Mouse (Mus musculus) liver, embryonic 15.5 days (tissue): Measurements from ENCODE around the gene Npas3. TPM values are rescaled to one million over a fixed set of nuclear protein-coding genes. Genes with fewer than 3 reads are reported as not detected.
A peak's percentile ranks its signal among the peaks of the same experiment; 100 is the strongest.

Source experiments
- ATAC-seq: fragments of 200-750 bp; cut with Nextera tagmentation; 2 replicates; pipeline ENCODE4 v1.8.0; 2017; ENCODE audit warnings: moderate number of reproducible peaks, mild to moderate bottlenecking, moderate library complexity; ENCODE audit not compliant: insufficient read depth
- H3K27ac ChIP-seq: fragments of 300-500 bp; sonication (generic); replicated peaks from 2 replicates; pipeline ENCODE4 v1.5.1; 2015; ENCODE audit warnings: mild to moderate bottlenecking, inconsistent platforms
- H3K27me3 ChIP-seq: fragments of 300-500 bp; sonication (generic); 2 replicates; pipeline ENCODE4 v1.6.1; 2015; ENCODE audit warnings: mild to moderate bottlenecking, inconsistent platforms
- H3K36me3 ChIP-seq: fragments of 300-500 bp; sonication (generic); replicated peaks from 2 replicates; pipeline ENCODE4 v1.6.1; 2015; ENCODE audit warnings: moderate library complexity, mild to moderate bottlenecking, inconsistent platforms
- H3K4me1 ChIP-seq: fragments of 300-500 bp; sonication (generic); replicated peaks from 2 replicates; pipeline ENCODE4 v1.6.1; 2015; ENCODE audit warnings: inconsistent platforms
- H3K4me2 ChIP-seq: fragments of 300-500 bp; sonication (generic); 2 replicates; pipeline ENCODE4 v1.6.1; 2015; ENCODE audit warnings: moderate library complexity, mild to moderate bottlenecking, inconsistent platforms
- H3K4me3 ChIP-seq: fragments of 300-500 bp; sonication (generic); replicated peaks from 2 replicates; pipeline ENCODE4 v1.5.1; 2015; ENCODE audit warnings: mild to moderate bottlenecking, inconsistent platforms
- H3K9ac ChIP-seq: fragments of 300-500 bp; sonication (generic); 2 replicates; pipeline ENCODE4 v1.6.1; 2015; ENCODE audit warnings: moderate library complexity, mild to moderate bottlenecking, inconsistent platforms
- H3K9me3 ChIP-seq: fragments of 300-500 bp; sonication (generic); replicated peaks from 2 replicates; pipeline ENCODE4 v1.6.1; 2016; ENCODE audit warnings: inconsistent platforms
- WGBS: fragments of 180-500 bp; shearing (Covaris S2); methylation state at CpG from one replicate; pipeline ENCODE4 v1.1.7; 2015; ENCODE audit warnings: mixed read lengths; ENCODE audit not compliant: insufficient replicate concordance; 5-methylcytosine and 5-hydroxymethylcytosine counted together
- polyA plus RNA-seq: library from polyadenylated mRNA; unstranded; fragments of >200 nt; fragmentation: Nextera tagmentation; extraction: Ambion mirVana; gene quantifications from 2 replicates; pipeline ENCODE4 v1.2.1, GENCODE M21; 2015

Npas3 gene
- polyA plus RNA-seq, 1 experiment from 2014 or later: 0.33 TPM

DNA sequence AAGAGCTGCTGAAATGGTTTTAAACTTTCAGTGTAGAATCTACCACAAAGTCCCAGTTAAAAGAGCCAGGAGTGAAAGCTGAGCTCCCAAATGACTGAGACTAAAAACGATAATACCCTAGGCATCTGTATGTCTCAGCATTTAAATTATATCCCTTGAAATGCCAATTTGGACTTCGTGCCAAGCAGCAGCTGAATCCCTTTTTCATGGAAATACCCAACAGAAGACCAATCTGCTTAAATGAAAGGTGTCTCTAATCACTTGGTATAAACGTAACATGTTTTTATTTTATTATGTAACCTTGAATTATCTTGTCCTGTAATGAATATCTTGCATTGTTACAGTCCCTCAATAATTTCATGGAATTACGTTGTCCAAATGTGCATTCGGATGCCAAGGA lies 799.6 kb downstream of the Npas3 start:
- H3K36me3 ChIP-seq: no peaks in the 10 kb centered on the region
- no peak overlapping the region for H3K4me2 ChIP-seq
- no peaks in the 10 kb centered on the region for H3K27me3 ChIP-seq
- WGBS: 65% methylated on average over 5 of the region's 5 CpGs
- ATAC-seq: no peak
- H3K27ac ChIP-seq: no peak overlapping the region
- no peak overlapping the region for H3K4me3 ChIP-seq
- H3K4me1 ChIP-seq: no peaks in the 10 kb centered on the region
- no peak overlapping the region for H3K9ac ChIP-seq
- H3K9me3 ChIP-seq: no peaks in the 10 kb centered on the region

DNA sequence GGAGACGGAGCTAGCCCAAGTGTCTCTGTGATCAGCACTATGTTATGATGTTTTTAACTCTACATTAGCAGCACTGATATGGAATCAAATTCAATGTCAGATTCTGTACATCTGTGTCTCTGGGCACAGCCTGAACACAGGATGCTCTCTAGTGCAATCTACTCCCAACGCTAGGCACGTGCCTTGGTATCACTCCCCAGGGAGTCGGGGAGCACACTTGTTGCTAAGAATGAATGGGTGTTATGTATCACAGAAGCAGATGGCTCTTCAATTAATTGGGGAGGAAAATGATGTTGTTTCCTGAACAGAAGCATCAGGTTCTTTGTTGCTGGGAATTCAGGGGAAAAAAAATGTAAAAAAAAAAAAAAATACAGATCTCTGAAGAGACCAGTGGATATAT lies 801.4 kb downstream of the Npas3 start:
- Histone ChIP-seq H3K4me2 (no peak overlapping the region), H3K4me1 (no peaks in the 10 kb centered on the region), H3K4me3 (no peak overlapping the region), H3K9ac (no peak overlapping the region), H3K36me3 (no peaks in the 10 kb centered on the region), H3K27ac (no peak overlapping the region), H3K27me3 (no peaks in the 10 kb centered on the region), H3K9me3 (no peaks in the 10 kb centered on the region)
- ATAC-seq: no peak
- 72% methylated on average over 4 of the region's 4 CpGs for WGBS

DNA sequence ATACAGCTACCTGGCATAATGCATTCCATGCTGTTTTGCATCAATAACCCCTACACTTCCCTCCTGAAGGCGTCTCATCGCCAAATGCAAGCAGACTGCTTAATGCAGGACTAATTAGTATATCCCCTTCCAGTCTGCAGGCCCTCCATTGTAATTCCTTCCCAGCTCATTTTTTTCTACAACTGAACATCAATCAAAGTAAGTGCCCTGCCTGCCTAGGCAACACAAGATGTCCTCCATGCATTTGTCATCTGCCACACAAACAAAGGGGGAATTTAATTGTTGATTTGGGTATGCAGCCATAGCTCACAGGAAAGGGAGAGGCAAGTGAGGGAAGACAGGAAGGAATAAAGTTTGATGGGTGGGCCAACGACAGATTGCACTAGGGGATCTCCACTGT lies 804.5 kb downstream of the Npas3 start:
- H3K9me3 ChIP-seq: no peaks in the 10 kb centered on the region
- no peak overlapping the region for H3K4me2 ChIP-seq
- H3K36me3 ChIP-seq: no peaks in the 10 kb centered on the region
- H3K4me3 ChIP-seq: no peak overlapping the region
- no peak for ATAC-seq
- 45% methylated on average over 3 of the region's 3 CpGs for WGBS
- H3K9ac ChIP-seq: no peak overlapping the region
- no peak overlapping the region for H3K27ac ChIP-seq
- no peaks in the 10 kb centered on the region for H3K27me3 ChIP-seq
- no peaks in the 10 kb centered on the region for H3K4me1 ChIP-seq

DNA sequence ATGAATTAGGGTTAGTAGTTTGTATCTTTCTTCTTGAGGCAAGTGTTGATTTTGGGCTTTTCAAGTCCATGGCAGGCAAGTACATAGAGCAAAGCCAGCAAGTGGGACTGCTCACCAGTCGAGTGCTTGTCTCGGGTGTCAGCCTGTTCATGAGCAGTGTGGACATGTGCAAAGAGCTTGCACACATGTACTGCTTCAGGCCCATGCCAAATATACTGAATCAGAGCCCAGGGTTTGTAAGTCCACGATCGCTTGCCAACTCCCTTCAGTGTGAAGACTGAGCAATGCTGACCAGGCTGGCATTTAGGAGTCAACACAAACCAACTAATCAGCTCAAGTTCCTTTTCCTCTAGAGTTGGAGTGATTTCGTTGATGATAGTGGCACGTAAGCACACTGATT lies 805.1 kb downstream of the Npas3 start:
- no peak overlapping the region for H3K4me2 ChIP-seq
- H3K9me3 ChIP-seq: no peaks in the 10 kb centered on the region
- 74% methylated on average over 6 of the region's 6 CpGs for WGBS
- no peaks in the 10 kb centered on the region for H3K36me3 ChIP-seq
- ATAC-seq: no peak
- H3K27me3 ChIP-seq: no peaks in the 10 kb centered on the region
- no peak overlapping the region for H3K27ac ChIP-seq
- H3K4me1 ChIP-seq: no peaks in the 10 kb centered on the region
- no peak overlapping the region for H3K9ac ChIP-seq
- no peak overlapping the region for H3K4me3 ChIP-seq

DNA sequence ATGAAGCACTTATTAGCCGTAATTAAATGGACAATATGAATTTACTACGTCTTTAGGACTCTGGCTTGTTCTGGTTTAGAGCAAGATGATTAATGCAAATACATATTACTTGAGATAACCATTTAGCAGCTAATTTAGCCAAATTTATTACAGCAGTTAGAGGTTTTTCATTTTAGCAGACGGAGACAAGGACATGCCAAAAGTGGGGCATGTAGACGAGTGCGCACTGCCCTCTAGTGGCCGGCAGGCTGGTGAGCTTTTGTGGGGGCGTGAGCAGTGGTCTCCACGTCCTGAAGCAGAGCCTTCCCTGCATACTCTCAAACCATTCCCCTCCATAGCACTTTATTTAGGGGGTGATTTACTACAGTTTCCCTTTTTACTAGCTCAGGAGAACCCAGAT lies 812.3 kb downstream of the Npas3 start:
- Histone ChIP-seq H3K9ac (no peak overlapping the region), H3K27me3 (no peaks in the 10 kb centered on the region), H3K4me3 (no peak overlapping the region), H3K4me2 (no peak overlapping the region), H3K9me3 (no peaks in the 10 kb centered on the region), H3K36me3 (no peaks in the 10 kb centered on the region), H3K4me1 (no peaks in the 10 kb centered on the region), H3K27ac (no peak overlapping the region)
- ATAC-seq: no peak
- WGBS: 18% methylated on average over 8 of the region's 8 CpGs

DNA sequence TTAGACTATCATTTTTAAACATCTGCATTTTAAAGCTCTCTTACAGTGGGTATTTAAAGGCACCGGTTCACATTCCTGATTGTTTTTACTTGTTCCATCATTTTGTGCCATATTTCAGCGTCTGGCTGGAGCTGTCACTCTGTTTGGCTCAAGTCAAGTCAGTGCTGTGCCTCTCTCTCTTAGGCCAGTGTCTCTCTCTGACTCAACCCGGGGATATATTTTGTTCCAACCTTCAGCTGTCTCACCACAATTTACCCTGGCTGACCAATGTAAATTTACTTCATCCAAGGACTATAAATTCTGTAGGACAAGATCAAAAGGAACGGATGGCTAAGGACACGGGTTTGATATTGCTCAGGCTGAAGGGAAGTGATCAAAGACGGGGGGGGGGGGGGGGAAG lies 812.7 kb downstream of the Npas3 start:
- Histone ChIP-seq H3K36me3 (no peaks in the 10 kb centered on the region), H3K4me1 (no peaks in the 10 kb centered on the region), H3K27ac (no peak overlapping the region), H3K9ac (no peak overlapping the region), H3K4me3 (no peak overlapping the region), H3K9me3 (no peaks in the 10 kb centered on the region), H3K4me2 (no peak overlapping the region), H3K27me3 (peaks cover under 1% of the 10 kb centered on the region; the same call in 1 of the 2 replicates)
- no peak for ATAC-seq
- WGBS: 45% methylated on average over 6 of the region's 6 CpGs

DNA sequence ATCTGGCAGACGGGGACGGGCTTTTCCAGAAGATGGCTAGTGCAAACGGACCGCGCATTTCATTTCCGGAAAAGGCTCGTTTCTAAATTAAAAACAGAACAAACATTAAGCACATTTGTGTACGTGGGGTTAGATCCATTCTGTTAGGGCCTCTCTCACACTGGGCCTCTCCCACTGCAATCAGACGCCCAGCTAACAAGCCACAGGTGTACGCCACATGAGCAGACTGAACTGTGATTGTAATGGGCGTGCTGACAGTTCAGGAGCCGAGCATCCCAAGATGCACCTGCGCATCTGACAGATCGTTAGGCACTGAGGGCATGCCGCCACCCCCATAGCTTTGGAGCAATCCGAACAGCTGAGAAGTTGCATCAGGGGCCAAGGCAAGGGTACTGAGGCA lies 816.5 kb downstream of the Npas3 start:
- no peak for ATAC-seq

DNA sequence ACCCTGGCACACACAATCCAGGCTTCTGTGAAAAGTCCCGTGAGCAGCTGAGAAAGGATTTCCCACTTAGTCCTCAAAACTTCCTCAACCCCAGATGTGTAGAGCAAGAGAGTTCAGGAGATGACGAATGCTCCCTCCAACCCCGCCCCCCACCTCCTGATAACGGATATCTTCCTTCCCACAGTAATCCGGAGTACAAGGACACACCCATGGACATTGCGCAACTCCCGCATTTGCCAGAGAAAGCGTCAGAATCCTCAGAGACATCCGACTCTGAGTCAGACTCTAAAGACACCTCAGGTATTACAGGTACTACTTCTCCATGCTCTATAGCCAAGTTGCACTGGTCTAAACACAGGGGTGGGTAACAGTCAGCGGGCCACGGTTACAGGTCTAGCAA lies 817.1 kb downstream of the Npas3 start:
- Histone ChIP-seq H3K4me3 (no peak overlapping the region), H3K4me2 (no peak overlapping the region), H3K36me3 (no peaks in the 10 kb centered on the region), H3K4me1 (peaks cover 11% of the 10 kb centered on the region), H3K9ac (no peak overlapping the region), H3K27ac (no peak overlapping the region), H3K27me3 (peaks cover 39% of the 10 kb centered on the region), H3K9me3 (no peaks in the 10 kb centered on the region)
- WGBS: 24% methylated on average over 11 of the region's 11 CpGs
- ATAC-seq: no peak

More for the DNA sequence above, 816.5 kb downstream of the Npas3 start:
- 75% methylated on average over 16 of the region's 16 CpGs for WGBS
- Histone ChIP-seq H3K9me3 (no peaks in the 10 kb centered on the region), H3K4me3 (no peak overlapping the region), H3K27ac (no peak overlapping the region), H3K4me1 (peaks cover 11% of the 10 kb centered on the region), H3K9ac (no peak overlapping the region), H3K4me2 (no peak overlapping the region), H3K27me3 (peaks cover 35% of the 10 kb centered on the region), H3K36me3 (no peaks in the 10 kb centered on the region)

DNA sequence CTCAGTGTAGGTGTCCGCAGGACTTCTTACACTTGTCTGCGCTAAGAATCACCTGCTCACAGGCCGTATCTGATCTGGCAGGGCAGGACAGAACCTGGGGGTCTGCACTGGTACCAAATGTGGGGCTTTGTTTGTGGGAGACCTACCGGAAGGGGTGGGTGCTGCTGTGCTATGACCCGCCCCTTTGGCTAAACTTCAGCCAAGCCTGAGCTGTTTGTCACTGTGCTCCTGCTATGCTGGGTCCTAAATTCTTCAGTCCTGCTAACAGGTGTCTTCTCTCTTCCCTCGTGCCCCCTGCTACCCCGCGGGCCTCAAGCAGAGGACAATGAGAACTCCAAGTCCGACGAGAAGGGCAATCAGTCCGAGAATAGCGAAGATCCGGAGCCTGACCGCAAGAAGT lies 818.9 kb downstream of the Npas3 start:
- H3K4me1 ChIP-seq: peaks cover 11% of the 10 kb centered on the region
- no peaks in the 10 kb centered on the region for H3K36me3 ChIP-seq
- ATAC-seq: no peak
- no peak overlapping the region for H3K27ac ChIP-seq
- 27% methylated on average over 14 of the region's 14 CpGs for WGBS
- H3K9ac ChIP-seq: no peak overlapping the region
- peak overlapping the region; percentile 55 for H3K4me2 ChIP-seq
- peaks cover 39% of the 10 kb centered on the region for H3K27me3 ChIP-seq
- H3K9me3 ChIP-seq: no peaks in the 10 kb centered on the region
- no peak overlapping the region; the same call in 1 of the 2 replicates for H3K4me3 ChIP-seq

DNA sequence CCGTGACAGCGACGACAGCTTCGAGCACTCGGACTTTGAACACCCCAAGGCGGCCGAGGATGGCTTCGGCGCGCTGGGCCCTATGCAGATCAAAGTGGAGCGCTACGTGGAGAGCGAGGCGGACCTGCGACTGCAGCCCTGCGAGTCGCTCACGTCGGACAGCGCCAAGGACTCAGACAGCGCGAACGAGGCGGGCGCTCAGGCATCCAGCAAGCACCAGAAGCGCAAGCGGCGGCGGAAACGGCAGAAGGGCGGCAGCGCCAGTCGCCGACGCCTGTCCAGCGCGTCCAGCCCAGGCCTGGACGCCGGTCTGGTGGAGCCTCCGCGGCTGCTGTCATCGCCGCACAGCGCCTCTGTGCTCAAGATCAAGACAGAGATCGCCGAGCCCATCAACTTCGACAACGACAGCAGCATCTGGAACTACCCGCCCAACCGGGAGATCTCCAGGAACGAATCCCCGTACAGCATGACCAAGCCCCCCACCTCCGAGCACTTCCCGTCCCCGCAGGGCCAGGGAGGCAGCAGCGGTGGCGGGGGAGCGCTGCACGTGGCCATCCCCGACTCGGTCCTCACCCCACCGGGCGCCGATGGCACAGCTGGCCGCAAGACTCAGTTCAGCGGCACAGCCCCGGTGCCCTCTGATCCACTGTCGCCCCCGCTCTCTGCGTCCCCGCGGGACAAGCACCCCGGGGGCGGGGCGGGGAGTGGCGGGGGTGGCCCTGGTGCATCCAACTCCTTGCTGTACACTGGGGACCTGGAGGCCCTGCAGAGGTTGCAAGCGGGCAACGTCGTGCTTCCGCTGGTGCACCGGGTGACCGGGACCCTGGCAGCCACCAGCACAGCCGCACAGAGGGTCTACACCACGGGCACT lies 819.6 kb downstream of the Npas3 start:
- H3K4me3 ChIP-seq: peak overlapping the region; percentile 32
- WGBS: 5% methylated on average over 84 of the region's 84 CpGs
- H3K4me1 ChIP-seq: peaks cover 11% of the 10 kb centered on the region
- H3K27me3 ChIP-seq: peaks cover 39% of the 10 kb centered on the region
- H3K4me2 ChIP-seq: peak overlapping the region; percentile 55
- no peak overlapping the region for H3K27ac ChIP-seq
- H3K9ac ChIP-seq: no peak overlapping the region
- H3K9me3 ChIP-seq: no peaks in the 10 kb centered on the region
- no peak for ATAC-seq
- no peaks in the 10 kb centered on the region for H3K36me3 ChIP-seq

DNA sequence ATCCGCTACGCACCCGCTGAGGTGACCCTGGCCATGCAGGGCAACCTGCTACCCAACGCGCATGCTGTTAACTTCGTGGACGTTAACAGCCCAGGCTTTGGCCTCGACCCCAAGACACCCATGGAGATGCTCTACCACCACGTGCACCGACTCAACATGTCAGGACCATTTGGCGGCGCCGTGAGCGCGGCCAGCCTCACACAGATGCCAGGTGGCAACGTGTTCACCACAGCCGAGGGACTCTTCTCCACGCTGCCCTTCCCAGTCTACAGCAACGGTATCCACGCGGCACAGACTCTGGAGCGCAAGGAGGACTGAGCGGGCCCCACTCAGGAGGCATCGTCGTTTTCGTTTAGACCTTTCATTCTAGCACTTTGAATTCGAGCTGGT lies 820.3 kb downstream of the Npas3 start:
- ATAC-seq: no peak
- no peak overlapping the region for H3K9ac ChIP-seq
- no peak overlapping the region for H3K4me3 ChIP-seq
- H3K36me3 ChIP-seq: no peaks in the 10 kb centered on the region
- peaks cover 39% of the 10 kb centered on the region for H3K27me3 ChIP-seq
- H3K4me2 ChIP-seq: no peak overlapping the region
- H3K9me3 ChIP-seq: no peaks in the 10 kb centered on the region
- H3K4me1 ChIP-seq: peaks cover 11% of the 10 kb centered on the region
- H3K27ac ChIP-seq: no peak overlapping the region
- 55% methylated on average over 27 of the region's 27 CpGs for WGBS

DNA sequence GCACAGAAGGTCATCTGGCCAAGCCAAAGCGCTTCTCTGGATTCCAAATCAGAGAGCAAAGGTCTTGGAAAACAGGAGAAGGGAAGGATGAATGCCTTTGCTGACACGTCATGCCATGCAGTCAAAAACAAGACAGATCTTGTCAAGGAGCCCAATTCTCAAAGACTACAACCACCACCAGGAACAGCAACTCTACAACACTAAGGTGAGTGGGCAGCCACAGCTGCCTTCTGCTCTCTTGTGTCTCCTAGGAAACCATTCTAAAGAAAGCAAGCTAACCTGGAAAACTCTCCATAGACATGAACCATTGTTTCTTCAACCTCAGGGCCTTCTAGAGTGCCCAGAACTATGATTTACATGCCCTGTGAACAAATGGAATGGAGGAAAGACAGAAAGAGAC lies 825.5 kb downstream of the Npas3 start:
- 56% methylated on average over 2 of the region's 2 CpGs for WGBS

More for the DNA sequence above, 825.5 kb downstream of the Npas3 start:
- Histone ChIP-seq H3K9ac (no peak overlapping the region), H3K27ac (no peak overlapping the region), H3K4me1 (no peaks in the 10 kb centered on the region), H3K9me3 (no peaks in the 10 kb centered on the region), H3K27me3 (peaks cover 10% of the 10 kb centered on the region), H3K4me2 (no peak overlapping the region), H3K36me3 (no peaks in the 10 kb centered on the region), H3K4me3 (no peak overlapping the region)
- no peak for ATAC-seq
